Mouse (Mus musculus) retina, adult 2 months (tissue): Measurements from ENCODE around the gene Zfp709.
"Not testable (repeated sequence)": the region's sequence is repeated elsewhere in the genome, so short reads cannot be mapped to it uniquely, and the experiment has no call there.

ENCODE experiments used
- DNase-seq: peaks from one replicate; pipeline ENCODE4 v3.0.0-alpha.2; 2012; ENCODE audit warnings: low read depth, low spot score

Gene Zfp709

DNA sequence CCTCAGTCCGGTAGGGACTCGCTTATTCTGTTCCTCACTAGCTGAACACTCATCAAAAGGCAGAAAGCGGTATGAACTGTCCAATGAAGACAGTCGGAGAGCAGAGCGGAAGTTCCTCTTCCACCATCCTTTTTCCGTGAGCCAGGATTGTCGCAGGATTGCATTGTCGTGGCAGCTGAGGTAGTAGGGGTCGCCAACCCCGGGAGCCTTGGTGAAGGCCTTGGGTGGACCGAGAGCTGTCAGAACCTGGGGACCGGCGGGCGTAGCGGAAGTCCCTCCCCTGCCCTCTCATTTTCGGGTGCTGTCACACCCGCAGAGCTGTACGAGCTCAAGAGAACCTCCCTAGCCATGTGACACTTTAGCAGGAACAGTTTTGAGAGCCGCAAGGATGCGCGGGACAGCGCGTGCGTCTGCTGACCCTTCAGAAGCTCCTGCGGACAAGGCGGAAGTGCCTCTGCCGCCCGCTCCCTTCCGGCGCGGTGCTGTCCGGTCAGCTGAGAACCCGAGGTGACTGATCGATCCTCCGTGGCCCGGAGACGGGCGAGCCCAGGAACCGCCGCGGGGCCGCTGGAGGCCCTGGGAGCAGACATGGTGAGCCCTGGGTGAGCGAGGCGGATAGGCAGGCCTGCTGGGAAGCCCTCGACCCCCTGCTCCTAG is at the start of gene Zfp709:
Gene Zfp709, plus strand, starts transcription at position 402 of the 657 bp plus-strand sequence.
- peak; percentile 54 for DNase-seq

DNA sequence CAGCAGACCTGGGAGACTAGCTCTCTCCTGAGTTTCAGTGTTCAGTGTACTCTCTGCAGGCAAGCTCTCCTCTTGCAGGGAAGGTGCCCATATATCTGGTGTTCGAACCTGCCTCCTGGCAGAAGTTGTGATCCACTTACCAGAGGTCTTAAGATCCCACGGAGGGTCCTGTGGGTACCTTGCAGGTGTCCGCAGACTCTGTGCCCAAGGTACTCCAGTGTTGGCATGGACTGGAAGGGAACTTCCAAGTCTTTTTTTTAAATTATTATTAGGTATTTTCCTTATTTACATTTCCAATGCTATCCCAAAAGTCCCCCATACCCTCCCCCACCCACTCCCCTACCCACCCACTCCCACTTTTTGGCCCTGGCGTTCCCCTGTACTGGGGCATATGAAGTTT is 43.6 kb upstream of the Zfp709 start:
- not testable (repeated sequence) for DNase-seq

DNA sequence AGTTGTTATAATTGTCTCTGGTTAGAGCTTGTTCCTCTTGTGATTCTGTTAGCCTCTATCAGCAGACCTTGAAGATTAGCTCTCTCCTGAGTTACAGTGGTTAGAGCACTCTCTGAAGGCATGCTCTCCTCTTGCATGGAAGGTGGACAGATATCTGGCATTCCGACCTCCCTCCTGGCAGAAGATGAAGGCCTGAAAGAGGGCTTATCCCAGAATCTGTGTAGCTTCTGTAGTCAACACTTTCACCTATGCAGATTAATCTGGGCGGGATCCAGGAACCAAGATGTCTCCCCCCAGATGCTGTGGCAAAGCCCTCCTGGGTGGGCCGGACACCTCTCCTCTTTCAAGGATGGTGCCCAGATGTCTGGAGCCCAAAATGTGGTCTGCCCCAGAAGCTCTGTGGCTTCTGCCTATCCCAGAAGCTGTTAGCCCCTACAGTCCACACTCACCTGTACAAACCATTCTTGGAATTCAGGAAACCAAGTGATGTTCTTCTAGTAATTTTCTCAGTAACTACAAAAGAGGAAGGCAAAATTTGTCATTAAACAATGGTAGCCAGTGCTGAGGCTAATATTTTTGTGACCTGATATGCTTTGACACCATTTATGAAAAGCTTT is 40.5 kb upstream of the Zfp709 start:
- not testable (repeated sequence) for DNase-seq

DNA sequence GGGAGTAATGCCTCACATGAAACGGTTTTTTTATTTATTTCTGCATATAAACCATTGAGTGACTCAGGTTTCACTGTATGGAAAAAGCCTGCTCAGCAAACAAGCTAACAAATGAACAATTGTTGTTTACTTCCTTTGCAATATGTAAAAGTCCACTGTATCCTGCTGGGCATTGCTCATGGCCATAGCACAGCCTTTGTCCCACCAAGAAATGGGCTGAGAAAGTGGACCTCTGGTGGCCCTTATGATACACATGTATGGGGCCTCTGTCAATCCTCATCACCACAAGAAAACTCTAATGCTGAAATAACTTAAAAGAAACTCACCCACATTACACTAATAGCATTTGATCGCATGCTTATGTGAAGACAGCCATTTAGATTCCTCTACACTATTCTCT is 39.3 kb upstream of the Zfp709 start:
- not testable (repeated sequence) for DNase-seq

DNA sequence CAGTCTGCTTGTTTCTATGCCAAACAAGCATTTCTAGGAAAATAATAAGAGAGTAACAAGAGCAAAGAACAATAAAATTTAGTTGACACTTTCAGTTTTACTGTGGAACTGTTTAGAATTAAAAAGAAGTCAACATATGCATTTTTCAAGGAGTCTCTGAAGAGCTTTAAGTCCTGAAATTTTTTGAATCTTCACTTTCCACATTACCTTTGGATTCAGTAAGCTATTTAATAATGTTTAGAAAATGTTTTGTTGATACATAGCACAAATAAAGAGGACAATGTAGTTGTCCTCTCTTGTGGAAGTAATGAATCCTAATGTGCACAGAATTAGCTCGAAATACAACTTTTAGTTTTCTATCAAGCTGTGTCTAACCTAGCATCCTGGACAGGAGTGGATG is 37.4 kb upstream of the Zfp709 start:
- not testable (repeated sequence) for DNase-seq

DNA sequence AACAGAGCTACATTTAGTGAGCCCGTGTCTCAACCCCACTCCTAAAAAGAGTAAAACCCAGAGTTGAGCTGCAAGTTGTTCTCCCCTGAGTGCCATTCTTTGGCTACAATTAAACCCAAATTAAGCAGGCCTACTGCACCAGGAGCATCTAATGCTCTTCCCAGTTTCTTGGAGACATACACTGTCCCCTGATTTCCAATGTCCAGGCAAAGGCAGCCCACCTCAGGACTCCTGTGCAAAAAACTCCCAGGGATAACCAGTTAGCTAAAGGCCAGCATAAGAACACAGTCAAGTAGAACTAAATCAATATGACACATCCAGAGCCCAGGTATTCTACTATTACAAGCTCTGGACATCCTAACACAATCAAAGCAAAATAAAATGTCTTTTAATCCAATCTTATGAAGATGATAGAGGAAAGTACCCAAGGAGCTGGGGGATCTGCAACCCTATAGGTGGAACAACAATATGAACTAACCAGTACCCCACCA is 35.8 kb upstream of the Zfp709 start:
- not testable (repeated sequence) for DNase-seq

DNA sequence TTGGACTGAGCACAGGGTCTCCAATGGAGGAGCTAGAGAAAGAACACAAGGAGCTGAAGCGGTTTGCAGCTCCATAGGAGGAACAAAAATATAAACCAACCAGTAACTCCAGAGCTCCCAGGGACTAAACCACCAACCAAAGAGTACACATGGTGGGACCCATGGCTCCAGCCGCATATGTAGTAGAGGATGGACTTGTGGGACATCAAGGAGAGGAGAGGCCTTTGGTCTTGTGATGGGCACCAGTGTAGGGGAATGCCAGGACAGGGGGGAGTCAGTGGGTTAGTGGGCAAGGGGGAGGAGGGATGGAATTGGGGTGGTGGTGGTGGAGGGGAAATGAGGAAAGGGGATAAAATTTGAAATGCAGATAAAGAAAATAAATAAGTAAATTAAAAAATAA is 35.1 kb upstream of the Zfp709 start:
- not testable (repeated sequence) for DNase-seq

DNA sequence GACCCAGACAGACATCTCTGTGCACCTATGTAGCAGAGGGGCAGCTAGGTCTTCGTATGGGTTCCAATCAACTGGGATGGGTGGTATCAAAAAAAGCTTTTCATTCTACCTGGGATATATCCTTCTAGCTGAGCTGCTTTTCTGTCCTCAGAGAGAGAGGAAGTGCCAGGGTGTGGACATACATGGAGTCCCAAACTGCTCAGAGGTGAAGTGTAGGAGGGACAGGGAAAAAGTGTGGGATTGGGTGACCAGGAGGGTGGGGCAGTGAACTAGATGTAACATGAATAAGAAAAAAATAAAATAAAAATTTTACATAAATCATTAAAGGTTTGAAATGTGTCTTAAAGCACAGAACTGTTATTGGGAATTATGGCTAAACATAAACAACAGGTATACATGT is 30.8 kb upstream of the Zfp709 start:
- DNase-seq = not testable (repeated sequence)

DNA sequence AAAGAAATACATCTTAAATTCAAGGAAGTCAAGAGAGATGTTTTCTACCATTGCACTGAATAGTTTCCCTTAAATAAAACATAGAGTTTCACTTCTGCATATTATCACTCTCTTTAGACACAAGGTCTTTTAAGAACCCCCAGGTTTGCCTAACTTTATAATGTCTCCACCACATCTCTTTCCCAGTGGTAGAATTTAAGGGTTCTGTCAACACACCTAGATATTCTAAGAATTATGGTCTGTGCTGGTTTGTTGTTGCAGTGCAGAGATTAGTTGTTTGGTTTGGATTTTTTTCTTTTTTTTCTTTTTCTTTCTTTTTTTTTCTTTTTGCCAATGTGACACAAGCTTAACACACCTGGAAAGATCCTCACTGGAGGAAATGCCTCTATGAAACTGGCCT is 28.5 kb upstream of the Zfp709 start:
- DNase-seq = not testable (repeated sequence)

DNA sequence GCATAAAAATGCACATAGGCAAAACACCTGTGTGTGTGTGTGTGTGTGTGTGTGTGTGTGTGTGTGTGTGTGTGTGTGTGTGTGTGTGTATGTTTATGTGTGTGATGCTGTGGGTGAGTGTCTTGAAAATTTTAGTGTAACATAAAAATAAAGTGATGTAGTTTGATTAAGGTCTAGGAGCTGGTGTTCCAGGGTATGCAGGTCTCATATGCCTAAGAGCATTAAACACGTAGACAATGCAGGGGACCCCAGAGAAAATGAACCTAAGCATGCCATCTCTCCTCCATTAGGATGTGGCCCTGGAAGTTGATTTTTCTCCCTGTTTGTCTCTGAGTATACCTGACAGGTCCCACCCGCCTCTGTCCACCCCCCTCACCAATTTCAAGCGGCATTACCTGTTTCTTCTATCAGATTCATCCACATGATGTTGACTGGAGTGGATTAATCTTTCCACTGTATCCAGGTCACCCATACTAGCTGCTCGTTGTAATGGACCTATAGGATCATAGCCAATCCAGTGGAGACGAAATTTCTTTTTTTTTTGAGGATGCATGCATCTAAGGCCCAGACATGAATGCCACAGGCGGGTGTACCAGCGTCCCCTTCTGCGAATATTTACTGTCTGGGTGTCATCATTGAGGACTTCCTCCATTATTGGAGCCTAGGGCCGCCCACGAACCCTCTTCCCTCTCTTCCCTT is 25.0 kb upstream of the Zfp709 start:
- not testable (repeated sequence) for DNase-seq

DNA sequence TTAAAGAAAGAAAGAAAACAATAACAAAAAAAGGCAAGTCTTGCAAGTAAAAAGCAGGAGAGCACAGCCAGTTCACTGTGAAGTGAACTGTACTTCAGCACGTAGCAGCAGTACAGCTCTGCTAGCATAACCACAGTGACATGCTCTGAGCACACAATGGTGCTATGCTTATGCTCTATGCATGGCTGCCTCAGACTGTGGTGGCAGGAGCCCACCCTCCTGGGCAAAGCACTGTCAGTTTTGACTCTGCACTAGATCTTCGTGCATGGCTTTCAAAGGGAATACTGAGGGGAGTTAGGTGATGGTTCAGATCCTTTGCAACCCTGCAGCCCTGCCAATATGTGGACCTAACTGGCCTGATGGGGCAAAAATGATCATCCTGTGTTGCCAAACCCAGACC is 24.5 kb upstream of the Zfp709 start:
- not testable (repeated sequence) for DNase-seq

DNA sequence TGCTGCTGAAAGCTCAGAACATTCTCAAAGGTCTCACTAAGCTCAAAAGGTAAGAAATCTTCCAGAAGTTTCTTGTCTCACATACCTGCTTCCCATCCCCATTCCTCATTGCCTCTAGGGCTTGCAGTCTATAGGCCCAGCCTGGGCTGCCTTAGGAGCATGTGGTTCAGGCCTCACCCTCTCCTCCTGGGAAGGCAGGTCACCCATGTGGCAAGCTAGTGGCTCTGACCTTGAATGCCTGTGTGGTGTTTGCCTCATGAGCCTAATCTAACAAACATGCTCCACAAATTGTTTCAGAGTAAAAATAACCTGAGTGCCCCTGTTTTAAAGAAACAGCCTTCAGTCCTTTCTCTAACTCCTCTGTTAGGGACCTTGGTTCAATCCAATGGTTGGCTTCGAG is 20.3 kb upstream of the Zfp709 start:
- DNase-seq = not testable (repeated sequence)

DNA sequence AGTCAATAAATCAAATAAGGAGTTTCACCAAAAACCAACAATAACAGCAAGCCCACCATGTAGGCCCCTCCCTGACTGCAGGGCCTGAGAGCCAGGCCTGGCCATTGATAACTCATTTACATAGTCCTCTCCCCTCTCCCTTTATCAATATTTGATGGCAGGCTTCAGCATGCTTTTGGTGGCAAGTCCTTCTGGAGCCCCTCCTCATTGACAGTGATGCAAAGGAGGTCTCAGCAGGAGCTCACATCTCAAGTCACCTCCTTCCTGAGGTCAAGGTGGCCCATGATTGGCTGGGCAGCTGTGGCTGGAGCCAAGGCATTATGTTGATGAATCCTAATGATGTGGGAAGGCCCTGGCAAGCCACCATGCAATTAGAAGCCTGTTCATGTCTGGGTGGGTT is 19.8 kb upstream of the Zfp709 start:
- not testable (repeated sequence) for DNase-seq

DNA sequence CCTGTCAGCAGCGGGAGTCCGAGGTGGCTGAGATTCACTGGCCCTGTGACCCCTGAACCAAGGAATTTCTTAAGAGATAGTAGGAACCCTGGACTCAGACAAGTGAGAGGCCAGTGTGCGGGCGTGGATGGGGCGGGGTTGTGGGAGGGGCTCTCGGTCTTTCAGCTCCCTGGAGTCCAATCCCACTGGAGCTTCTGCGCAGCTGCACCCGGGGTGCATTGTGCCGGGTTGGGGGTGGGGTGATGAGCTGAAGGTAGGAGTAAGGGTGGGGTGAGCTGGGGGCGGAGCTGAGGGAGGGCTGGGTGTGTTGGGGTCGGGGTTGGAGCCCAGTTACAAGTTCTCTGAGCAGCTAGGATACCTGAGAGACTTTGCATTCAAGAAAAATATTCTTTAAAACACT is 18.8 kb downstream of the Zfp709 start:
- DNase-seq = not testable (repeated sequence)

DNA sequence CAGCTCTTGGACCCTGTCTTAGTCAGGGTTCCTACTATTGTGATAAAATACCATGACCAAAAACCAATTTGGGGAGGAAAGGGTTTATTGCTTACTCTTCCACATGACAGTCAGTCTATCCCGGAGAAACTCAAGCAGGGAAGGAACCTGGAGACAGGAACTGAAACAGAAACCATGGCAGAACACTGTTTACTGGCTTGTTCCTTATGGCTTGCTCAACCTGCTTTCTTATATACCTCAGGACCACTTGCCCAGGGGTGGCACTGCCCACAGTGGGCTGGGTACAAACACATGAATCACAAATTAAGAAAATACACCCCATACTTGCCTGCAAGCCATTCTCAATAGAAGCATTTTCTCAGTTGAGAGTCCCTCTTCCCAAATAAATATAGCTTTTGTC is 21.3 kb downstream of the Zfp709 start:
- DNase-seq = not testable (repeated sequence)

DNA sequence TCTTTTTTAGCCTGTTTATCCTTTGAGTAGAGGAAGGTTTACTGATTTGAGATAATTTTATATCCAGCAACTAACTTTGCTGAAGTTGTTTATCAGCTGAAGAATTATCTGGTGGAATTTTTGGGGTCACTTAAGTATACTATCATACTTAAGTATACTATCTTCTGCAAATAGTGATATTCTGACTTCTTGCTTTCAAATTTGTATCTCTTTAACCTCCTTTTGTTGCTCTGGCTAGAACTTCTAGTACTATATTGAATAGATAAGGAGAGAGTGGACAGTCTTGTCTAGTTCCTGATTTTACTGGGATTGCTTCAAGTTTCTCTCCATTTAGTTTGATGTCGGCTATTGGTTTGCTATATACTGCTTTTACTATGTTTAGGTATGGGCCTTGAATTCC is 25.0 kb downstream of the Zfp709 start:
- no peak for DNase-seq

DNA sequence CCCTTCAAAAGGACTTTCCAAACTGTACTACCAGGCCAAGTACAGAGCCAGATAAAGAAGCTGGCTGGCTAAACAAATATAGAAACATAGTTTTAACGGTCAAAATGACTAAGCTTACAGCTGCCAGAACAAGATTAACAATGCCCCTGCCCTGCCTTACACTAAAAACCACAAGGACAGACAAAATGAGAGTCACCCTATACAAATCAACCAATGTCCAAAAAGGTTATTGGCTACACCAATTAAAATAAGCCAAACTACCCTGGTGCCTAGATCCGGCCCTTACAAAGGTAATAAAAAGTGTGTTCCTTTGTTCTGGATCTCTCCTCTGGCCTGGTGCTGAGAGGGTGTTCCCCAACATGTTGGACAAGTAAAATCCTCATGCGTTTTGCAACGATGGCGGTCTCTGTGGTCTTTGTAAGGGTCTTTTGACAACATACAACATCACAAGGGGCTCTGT is 26.0 kb downstream of the Zfp709 start:
- no peak for DNase-seq

DNA sequence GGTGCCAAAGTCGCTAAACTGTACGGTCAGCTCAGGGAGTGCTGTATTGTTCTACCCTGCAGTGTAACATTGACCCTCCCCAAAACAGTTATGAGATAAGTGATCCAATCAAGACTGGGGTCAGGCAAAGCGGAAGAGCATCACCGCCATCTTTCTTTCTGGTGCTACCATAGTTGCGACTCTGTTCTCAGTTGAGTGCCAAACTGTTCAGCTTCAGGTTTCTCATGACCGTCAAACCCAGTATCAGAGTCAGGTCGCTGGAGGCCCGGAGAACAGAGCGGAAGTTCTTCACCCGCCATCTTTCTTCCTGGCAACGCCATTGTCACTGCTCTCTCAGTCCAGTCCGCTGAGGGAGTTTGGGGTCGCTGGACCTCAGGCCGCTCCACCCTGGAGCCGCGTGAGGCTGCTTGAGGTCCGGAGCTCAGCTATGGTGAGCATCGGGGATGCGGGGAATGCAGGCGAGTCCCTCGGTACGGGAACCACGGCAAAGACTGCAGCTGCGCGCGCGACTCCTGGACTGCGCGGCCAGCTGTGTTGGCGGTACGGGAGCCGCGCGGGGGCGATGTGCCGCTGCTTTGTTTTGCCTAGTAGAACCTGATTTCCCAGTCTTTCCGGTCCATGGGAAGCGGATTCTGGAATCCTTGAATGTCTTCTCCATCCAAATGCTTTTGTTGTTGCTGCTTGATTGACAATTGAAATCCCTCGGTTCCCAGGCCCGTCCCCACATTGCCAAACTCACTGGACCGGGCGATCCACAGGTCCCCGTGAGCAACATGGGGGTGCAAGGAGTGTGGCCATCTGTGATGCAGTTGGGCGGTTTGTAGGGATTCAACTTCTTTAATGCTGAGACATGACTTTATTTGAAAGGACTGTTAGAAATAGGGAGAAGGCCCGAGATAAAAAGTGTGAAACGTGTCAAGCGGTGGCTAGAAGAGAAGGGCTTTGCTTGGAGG is 26.8 kb downstream of the Zfp709 start, which contains the start of the genes Zfp882 and Zfp617:
Gene Zfp882, plus strand, starts transcription at position 300 of the 953 bp plus-strand sequence.
Gene Zfp617, plus strand, starts transcription at position 327 of the 953 bp plus-strand sequence.
- DNase-seq = peak; percentile 85

DNA sequence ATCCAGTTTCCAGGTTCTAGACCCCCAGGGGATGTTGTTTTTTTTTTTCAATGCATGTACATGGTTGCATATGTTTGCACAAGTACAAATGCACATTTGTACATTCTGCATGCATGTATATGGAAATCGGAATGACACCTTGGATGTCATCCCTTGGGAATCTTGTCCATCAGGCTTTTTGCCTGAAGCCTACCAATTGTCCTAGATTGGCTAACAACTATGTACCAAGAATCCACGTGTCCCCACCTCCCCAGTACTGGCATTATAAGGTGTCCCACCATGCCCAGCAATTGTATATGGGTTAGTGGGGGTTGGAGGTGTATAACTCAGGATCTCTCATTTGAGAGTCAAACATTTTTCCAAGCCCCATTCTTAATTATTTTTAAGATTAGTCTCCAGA is 30.5 kb downstream of the Zfp709 start:
- DNase-seq = no peak

DNA sequence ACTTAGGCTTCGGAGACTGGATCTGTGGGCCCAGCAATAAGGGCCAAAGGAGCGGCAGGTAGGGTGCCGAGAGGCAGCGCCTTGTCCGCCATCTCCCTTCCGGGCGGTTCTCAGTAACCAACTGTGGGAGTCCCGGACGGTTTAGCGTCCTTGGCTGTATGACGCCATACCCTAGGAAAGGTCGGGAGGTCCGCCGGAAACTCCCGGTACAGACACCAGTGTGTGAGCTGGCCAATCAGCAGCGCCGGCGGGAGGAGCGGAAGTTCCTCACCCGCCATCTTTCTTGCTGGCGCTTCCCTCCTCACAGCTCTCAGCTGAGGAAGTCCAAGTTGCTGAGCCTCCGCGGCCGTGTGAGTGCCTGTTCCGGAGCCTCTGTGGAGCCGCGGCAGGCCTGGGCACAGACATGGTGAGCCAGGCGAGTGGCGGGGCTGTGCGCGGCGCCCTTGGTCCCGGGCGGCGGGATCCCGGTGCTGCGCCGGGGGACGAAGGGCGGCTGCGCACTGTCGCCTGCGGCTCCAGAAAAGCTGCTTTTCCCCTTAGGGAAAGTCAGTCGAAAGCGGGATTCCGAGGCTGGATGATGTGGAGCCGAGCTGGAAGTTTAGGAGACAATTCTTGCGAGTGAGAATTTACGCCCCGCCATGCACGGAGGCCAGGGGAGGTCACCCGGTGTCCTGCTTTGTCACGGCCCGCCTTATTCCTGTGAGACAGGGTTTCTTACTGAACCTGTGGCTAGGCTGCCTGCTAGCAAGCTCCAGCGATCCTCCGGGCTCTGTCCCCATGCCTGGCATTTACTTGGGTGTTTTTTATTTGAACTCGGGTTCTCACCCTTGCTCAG is 41.0 kb downstream of the Zfp709 start:
- DNase-seq = peak; percentile 87
